Mouse (Mus musculus) 3134 (cell line): ENCODE data around the gene Lca5.

ENCODE experiments used
- DNase-seq: peaks from one replicate; pipeline ENCODE4 v3.0.0-alpha.2; 2011; ENCODE audit warnings: low spot score; ENCODE audit not compliant: insufficient read length; ENCODE audit errors: extremely low read depth

Gene Lca5

GRCm38 (mm10) chr9:83440392-83441357 is at the start of gene Lca5:
Lca5 (minus strand) TSS chr9:83441127.
- DNase-seq: peak; percentile 95

GRCm38 (mm10) chr9:83488491-83489210 is 47.7 kb upstream of the Lca5 start:
- DNase-seq: no peak

DNA sequence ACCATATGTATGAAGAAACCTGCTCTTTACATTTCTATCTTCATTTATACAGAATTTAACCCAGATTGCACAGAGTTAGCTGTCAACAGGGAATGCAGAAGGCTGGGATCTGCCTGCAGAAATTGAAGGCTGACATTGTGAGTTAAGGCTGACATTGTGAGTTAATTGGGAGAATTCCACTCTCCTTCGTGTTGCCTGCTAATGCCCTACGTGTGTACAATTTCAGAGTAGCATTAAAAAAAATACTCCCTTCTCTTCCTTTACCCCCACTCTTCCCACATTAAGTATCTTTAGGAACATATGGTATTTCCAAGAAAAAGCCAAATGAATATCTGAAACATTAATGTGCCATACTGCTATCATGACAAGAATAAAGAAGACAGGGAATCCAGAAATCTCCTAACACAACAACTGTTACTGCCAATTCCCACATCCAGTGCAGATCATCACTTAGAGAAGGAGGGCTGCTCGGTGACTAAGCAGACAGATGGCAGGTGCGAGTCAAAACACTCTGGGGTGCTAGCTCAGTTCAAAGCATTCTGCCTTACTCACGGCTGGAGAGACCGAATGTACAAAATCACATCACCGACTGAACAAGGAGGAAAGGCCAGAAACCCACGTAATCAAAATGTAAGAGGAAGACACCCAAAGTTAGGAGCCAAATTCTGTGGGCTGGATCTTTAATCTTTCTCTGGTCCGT is 47.0 kb upstream of the Lca5 start:
- DNase-seq: no peak

DNA sequence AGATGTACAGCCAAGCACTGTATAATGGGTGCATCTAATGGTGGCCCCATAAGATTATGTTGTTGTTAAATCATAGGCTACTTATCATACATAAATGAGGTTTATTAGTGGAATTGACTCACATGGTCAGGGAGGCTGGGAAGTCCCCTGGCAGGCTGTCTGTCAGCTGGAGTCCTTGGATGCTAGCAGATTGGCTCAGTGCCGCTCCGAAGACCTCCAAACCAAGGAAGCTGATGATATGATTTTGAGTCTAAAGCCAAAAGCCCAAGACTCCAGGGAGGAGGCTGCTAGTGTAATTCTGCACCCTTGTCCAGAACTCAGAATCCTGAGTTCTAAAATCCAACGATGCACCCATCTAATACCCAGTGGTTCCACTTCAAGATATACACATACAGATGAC is 45.0 kb upstream of the Lca5 start:
- DNase-seq: no peak

DNA sequence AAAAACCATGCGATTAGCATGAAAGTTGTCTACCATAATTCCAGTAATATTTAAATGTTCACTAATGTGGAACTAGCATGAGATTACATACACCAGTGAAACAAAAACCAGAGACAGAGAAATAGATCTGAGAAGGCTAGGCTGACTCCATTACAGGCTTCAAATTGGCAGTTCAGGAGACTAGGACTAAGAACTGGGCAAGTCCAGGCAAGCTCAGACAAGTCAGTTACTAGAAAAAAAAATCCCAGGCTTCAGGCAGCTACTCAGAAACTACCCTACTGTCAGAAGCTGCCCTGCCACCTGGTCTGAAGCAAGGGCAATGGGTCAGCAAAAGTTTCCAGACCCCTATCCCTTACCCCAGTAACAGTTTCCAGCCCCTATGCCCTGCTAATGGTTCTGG is 44.4 kb upstream of the Lca5 start:
- no peak for DNase-seq

DNA sequence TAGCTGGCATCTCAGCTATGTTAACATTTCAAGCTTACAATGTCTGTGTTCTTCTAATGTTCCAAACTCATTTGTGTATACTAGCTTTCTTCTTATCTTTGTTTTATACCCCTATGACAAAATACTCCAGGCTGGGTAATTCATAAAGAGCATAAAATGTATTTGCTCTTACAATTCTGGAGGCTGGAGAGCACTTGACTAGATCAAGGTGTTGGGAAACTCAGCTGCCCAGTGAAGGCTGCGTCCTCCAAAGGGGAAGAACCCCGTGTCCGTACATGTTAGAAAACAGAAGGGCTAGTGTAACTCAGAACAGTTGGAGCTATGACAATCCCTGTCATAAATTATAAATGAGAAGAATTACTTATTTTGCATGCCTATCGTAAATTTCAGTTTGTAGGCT is 42.5 kb upstream of the Lca5 start:
- DNase-seq: no peak

DNA sequence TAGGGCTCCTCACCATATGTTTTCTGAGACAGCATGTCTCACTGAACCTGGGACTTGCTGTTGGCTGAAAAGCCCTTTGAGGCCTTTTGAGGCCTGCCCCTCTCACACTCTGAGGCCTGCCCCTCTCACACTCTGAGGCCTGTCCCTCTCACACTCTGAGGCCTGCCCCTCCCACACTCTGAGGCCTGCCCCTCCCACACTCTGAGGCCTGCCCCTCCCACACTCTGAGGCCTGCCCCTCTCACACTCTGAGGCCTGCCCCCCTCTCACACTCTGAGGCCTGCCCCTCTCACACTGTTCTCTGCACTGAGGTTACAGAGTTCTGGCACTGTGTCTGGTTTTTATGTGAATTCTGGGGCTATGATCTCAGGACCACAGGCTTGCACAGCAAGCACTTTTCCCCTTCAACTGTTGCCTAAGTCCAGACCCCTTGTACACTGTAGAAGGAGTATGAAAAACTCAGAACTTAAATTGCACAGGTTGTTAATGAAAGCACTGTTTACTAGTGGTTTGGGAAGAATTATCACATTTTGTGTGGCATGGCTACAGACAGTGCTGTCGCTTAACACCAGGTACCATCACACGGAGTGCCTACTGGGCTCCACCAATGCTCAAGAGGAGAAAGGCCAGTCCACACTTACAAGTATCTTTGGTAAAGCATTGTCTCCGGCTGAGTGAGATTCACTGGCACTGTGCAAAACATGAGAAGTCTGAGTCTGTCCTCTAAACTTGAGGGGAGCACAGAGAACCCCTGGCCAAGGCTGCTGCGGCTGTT is 41.4 kb upstream of the Lca5 start:
- DNase-seq: peak; percentile 35

DNA sequence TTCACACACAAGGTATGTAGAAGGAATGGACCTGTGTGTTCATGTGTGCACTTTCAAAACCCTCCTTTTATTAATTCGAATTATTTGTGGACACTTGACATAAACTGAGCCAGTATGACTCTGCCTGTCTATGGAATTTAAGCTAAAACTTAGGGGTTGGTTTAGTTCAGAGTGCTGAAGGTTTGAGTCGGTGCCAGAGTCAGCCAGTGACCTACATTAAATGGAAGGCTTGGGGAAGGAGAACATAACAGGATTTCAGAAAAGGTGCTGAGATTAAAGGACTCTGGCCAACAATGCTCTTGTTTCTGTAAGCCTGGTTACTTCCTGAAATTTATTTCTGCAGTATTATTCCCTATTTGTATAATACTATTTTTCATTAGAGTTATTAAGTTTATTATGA is 28.9 kb upstream of the Lca5 start:
- DNase-seq: no peak

DNA sequence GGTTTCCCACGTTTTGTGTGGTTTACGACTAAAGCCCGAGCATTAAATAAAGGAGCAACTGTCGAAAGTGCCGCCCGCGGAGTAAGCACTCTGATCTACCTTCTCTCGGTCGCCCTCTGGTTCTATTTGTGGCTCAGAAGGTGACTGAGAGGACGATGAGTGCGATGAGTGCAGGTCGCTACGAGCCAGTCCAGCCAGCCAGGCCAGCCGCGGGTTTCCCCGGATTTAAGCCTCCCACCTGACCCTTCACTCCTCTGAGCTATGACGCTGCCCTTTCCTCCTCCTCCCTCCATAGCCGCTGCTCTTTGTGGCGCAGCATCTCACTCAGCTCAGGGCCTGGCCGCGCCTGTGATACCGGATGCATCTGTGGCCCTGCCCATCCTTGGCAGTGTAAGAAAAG is 6.8 kb upstream of the Lca5 start:
- DNase-seq: no peak

DNA sequence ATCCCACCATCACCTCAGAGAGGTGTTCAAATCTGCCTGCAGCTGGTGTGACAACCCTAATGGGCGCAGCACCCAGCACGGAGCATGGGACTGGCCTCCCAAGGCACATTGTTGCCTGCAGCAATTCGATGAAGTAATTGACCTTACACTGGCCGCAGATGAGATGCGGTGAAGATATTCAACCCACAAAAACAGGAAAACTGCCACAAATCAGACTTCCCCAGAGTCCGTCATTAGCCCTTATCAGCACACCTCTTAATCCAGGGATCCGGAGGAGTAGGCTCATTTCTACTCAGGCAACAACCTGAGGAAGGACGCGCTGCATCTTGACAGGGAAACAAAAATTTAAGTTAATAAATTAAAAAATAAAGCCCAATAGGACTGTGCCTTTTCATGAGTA is 6.2 kb upstream of the Lca5 start:
- no peak for DNase-seq

- no peak for DNase-seq
Measured at GRCm38 (mm10) chr9:83437621-83438020, 3.3 kb downstream of the Lca5 start.

- DNase-seq: no peak
Measured at GRCm38 (mm10) chr9:83434489-83434888, 6.4 kb downstream of the Lca5 start.

- no peak for DNase-seq
Measured at GRCm38 (mm10) chr9:83433661-83434060, 7.3 kb downstream of the Lca5 start.

GRCm38 (mm10) chr9:83427926-83428325 is 13.0 kb downstream of the Lca5 start:
- DNase-seq: no peak

DNA sequence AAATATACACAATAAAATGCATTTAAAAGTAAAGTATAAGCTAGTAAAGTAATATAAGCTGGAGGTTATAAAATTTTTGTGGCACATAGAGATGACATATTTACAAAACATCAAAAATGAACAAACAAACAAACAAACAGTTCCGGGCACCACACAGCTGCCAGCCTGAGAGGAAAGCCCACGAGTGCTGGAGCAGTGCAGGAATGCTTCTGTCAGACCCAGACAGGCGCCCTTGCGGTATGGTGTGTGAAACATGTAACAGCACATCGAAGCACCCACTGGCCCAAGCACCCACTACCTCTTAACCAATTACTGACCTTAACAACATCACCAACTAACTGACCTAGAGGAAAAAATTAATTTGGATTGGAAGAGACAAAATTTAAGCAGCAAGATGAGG is 22.0 kb downstream of the Lca5 start:
- no peak for DNase-seq

DNA sequence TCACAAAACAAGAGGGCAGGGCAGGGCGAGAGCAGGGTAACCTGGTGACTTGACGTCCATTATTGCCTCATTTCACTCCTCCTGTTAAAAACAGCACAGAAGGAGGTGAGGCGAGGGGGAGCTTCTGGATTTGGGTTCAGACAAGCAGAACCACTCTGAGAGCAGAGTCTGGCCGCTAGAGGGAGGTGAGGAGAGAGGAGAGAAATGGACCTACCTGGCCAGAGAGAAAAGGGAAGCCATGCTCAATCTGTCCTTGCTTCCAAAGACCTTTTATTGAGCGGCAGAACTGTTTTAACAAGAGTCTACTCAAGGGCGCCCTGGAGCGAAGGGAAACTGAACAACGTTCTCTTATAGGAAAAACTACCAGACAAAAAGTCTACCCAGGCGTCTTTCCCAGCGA is 27.9 kb downstream of the Lca5 start:
- no peak for DNase-seq

DNA sequence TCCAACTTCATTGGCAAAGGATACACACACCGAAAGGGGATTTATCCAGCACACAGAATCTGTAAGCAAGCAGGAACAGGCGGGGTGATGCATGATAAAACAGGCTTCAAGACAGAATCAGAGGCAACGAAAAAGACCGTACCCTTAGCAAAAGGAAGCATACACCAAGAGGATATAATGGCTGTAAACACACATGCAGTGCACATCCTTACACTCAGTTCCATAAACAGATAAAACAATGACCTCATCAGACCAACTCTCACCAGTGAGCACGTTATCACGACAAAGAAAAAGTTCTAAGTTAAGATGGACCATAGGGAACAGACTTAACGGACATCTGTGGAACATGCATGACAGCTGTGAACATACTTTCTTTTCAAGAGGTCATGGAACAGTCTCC is 35.8 kb downstream of the Lca5 start:
- DNase-seq: no peak

- DNase-seq: peak; percentile 65
Measured at GRCm38 (mm10) chr9:83400783-83401182, 40.1 kb downstream of the Lca5 start.

DNA sequence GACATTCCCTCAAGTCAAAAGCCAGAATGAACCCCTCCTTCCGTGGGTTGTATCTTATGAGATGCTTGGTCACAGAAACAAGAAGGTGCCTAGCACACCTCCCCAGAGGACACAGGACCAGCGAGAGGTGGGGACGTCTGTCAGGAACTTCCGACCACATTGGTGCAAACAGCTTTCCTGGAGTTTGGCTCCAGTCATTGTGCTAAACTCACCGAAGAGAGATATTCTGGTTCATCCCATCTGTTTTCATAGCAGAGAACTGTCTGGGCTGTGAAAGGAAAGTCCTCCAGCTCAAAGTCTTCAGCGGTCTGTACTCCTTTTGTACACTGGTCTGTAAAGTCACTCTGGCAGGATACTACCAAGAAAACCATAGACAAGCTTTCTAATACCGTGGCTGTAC is 41.5 kb downstream of the Lca5 start:
- no peak for DNase-seq

DNA sequence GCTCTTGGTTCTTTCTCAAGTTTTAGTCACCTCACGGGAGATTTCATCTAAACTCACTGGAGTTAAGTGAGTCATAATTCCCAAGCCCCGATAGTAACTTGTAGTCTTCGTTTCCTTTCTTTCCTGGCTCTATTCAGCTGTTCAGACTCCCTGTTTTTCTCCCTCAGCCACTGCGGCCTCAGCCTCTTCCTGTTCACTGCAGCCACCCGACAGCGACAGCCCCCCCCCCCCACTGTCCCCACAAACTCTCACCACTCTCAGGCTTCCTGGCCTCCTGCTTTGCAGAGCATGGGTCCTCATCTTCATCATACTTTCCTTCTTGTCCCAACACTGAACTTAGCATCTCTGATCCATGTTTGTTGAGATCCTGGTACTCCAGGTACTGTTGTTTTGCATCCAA is 42.7 kb downstream of the Lca5 start:
- DNase-seq: peak; percentile 58

GRCm38 (mm10) chr9:83395456-83395855 is 45.5 kb downstream of the Lca5 start:
- DNase-seq: no peak
